Mouse (Mus musculus): ENCODE measurements around the gene Hdac7.

GRCm38 (mm10) chr15:97846121-97846882, 2.0 kb upstream of the Hdac7 start:
- no peak for TF ChIP-seq CTCF (IDR thresholded peaks at IDR 0.05; ENCODE audit: borderline replicate concordance, control insufficient read depth, extremely low read depth, insufficient read depth, low read length, poor library complexity)
- TF ChIP-seq POLR2A (IDR thresholded peaks at IDR 0.05; ENCODE audit: control insufficient read depth, extremely low read depth, insufficient read depth, low read length, poor library complexity): no peak
